Mouse (Mus musculus) hindbrain, postnatal 0 days (tissue): ENCODE data around the gene Camkmt. TPM values are rescaled to one million over a fixed set of nuclear protein-coding genes. Genes with fewer than 3 reads are reported as not detected.
A peak's percentile ranks its signal among the peaks of the same experiment; 100 is the strongest.

Experiments
- ATAC-seq: fragments of 200-750 bp; cut with Nextera tagmentation; 2 replicates; pipeline ENCODE4 v1.8.0; 2017; ENCODE audit warnings: mild to moderate bottlenecking, moderate TSS enrichment, moderate library complexity
- DNase-seq: peaks from one replicate; pipeline ENCODE4 v3.0.0-alpha.2; 2015; ENCODE audit warnings: low spot score
- H3K27ac ChIP-seq: fragments of 300-500 bp; sonication (generic); 2 replicates; pipeline ENCODE4 v1.5.1; 2014; ENCODE audit warnings: mild to moderate bottlenecking
- H3K27me3 ChIP-seq: fragments of 300-500 bp; sonication (generic); 2 replicates; pipeline ENCODE4 v1.6.1; 2014; ENCODE audit warnings: low read length, mixed read lengths; ENCODE audit not compliant: insufficient read depth
- H3K36me3 ChIP-seq: fragments of 300-500 bp; sonication (generic); 2 replicates; pipeline ENCODE4 v1.6.1; 2014; ENCODE audit warnings: low read length, mixed read lengths; ENCODE audit not compliant: insufficient read depth
- H3K4me1 ChIP-seq: fragments of 300-500 bp; sonication (generic); 2 replicates; pipeline ENCODE4 v1.6.1; 2014; ENCODE audit warnings: antibody characterized with exemption, low read length, mixed read lengths; ENCODE audit not compliant: insufficient read depth
- H3K4me2 ChIP-seq: fragments of 300-500 bp; sonication (generic); 2 replicates; pipeline ENCODE4 v1.6.1; 2014; ENCODE audit warnings: low read depth, mild to moderate bottlenecking, low read length, moderate library complexity, mixed read lengths
- H3K4me3 ChIP-seq: fragments of 300-500 bp; sonication (generic); 2 replicates; pipeline ENCODE4 v1.5.1; 2014; ENCODE audit warnings: low read length
- H3K9ac ChIP-seq: fragments of 300-500 bp; sonication (generic); replicated peaks from 2 replicates; pipeline ENCODE4 v1.6.1; 2014; ENCODE audit warnings: mild to moderate bottlenecking, low read length, moderate library complexity, mixed read lengths
- H3K9me3 ChIP-seq: fragments of 300-500 bp; sonication (generic); 2 replicates; pipeline ENCODE4 v1.6.1; 2016; ENCODE audit warnings: low read length, mixed read lengths
- CTCF ChIP-seq: IDR thresholded peaks from 2 replicates; pipeline ENCODE4 v1.5.1; 2016; ENCODE audit warnings: antibody characterized with exemption, control low read depth, low read depth
- WGBS: fragments of 180-500 bp; shearing (Covaris S2); extraction: QIAGEN DNeasy Blood & Tissue Kit; methylation state at CpG from one replicate; pipeline ENCODE4 v1.1.7; 2014; 5-methylcytosine and 5-hydroxymethylcytosine counted together
- polyA plus RNA-seq: library from polyadenylated mRNA; unstranded; fragments of >200 nt; fragmentation: Nextera tagmentation; extraction: Ambion mirVana; gene quantifications from 2 replicates; pipeline ENCODE4 v1.2.1, GENCODE M21; 2015
- total RNA-seq: library from RNA; depleted of rRNA; stranded (reverse); fragments of >200 nt; gene quantifications from 2 replicates; pipeline ENCODE4 v1.2.3, GENCODE M21; 2014

Gene Camkmt
- total and polyA plus RNA-seq, 2 experiments from 2014 or later, result 8.4 to 15.9 TPM

- no peak for TF ChIP-seq CTCF
- WGBS, result over 99% methylated on average over 3 of the region's 3 CpGs
Observed at GRCm38 (mm10) chr17:85303686-85304085, 213.3 kb downstream of the Camkmt start.

GRCm38 (mm10) chr17:85308566-85308965 is 218.2 kb downstream of the Camkmt start:
- DNase-seq (peak; percentile 12), ATAC-seq (no peak)
- Histone ChIP-seq H3K4me2 (no peak overlapping the region), H3K36me3 (no peaks in the 10 kb centered on the region), H3K27ac (no peak overlapping the region), H3K9me3 (0 out of 2 replicates have a peak, but pooled peaks cover under 1% of the 10 kb centered on the region), H3K4me1 (no peaks in the 10 kb centered on the region), H3K4me3 (no peak overlapping the region), H3K27me3 (no peaks in the 10 kb centered on the region), H3K9ac (no peak overlapping the region)
- no peak for TF ChIP-seq CTCF
- 63% methylated on average over 7 of the region's 7 CpGs for WGBS

More at GRCm38 (mm10) chr17:85303686-85304085, 213.3 kb downstream of the Camkmt start:
- no peak overlapping the region for H3K9ac ChIP-seq
- no peaks in the 10 kb centered on the region for H3K27me3 ChIP-seq
- H3K4me1 ChIP-seq, result no peaks in the 10 kb centered on the region
- H3K27ac ChIP-seq, result no peak overlapping the region
- H3K36me3 ChIP-seq, result no peaks in the 10 kb centered on the region
- no peak overlapping the region for H3K4me3 ChIP-seq
- ATAC-seq (no peak), DNase-seq (peak; percentile 69)
- 0 out of 2 replicates have a peak, but pooled peaks cover 3% of the 10 kb centered on the region for H3K9me3 ChIP-seq
- no peak overlapping the region for H3K4me2 ChIP-seq

DNA sequence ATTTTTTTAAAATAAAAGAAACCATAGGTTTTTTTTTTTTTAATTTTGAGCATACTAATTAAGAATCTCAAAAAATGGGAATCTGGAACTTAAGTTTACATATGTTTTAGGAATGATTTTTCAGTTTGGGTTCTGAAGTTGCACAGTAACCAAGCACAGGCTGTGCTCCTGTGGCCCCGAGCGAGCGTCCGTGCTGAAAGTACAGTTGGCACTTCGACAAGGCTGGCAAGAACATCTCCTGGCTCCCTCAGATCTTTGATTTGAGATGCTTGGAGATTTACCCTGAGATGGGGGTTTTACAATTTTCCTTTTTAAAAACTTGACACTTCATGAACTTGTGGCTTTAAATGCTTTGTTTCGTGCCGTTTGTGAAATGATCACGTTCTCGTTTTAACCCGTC is 218.7 kb downstream of the Camkmt start:
- Histone ChIP-seq H3K4me3 (no peak overlapping the region), H3K9me3 (no peaks in the 10 kb centered on the region), H3K36me3 (no peaks in the 10 kb centered on the region), H3K4me2 (no peak overlapping the region), H3K27ac (no peak overlapping the region), H3K9ac (no peak overlapping the region), H3K4me1 (no peaks in the 10 kb centered on the region), H3K27me3 (no peaks in the 10 kb centered on the region)
- peak; percentile 18 for DNase-seq
- WGBS, result 70% methylated on average over 10 of the region's 10 CpGs
- no peak for TF ChIP-seq CTCF
- ATAC-seq, result no peak

DNA sequence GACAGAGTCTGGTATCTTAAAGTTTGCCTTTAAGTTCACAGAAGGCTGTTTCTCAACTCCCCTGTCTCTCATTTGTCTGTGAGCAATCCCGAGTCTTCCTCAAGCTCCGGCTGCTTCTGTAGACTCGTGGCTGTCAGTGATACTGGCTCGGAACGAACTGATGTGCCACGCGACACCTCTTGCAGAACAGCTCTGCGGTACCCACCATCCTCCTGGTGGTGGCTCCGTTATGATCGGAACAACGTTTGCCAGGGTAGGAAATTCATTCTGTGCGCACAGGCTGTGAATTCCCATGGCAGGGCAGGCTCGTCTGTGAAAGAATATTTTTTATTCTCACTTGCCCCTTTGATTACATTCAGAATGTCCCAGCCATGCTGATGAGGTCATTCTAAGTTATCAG is 221.0 kb downstream of the Camkmt start:
- Histone ChIP-seq H3K4me3 (no peak overlapping the region), H3K4me2 (0 out of 2 replicates have a peak overlapping the region, but pooled peaks have one; percentile 14), H3K27me3 (no peaks in the 10 kb centered on the region), H3K27ac (no peak overlapping the region), H3K4me1 (no peaks in the 10 kb centered on the region), H3K9me3 (no peaks in the 10 kb centered on the region), H3K36me3 (no peaks in the 10 kb centered on the region), H3K9ac (no peak overlapping the region)
- DNase-seq, result peak; percentile 59
- peak; percentile 59; the same call in 1 of the 2 replicates for ATAC-seq
- TF ChIP-seq CTCF, result peak; percentile 55
- WGBS, result 61% methylated on average over 13 of the region's 13 CpGs

- DNase-seq, result no peak
- TF ChIP-seq CTCF, result no peak
- no peaks in the 10 kb centered on the region for H3K36me3 ChIP-seq
- H3K4me1 ChIP-seq, result no peaks in the 10 kb centered on the region
- no peaks in the 10 kb centered on the region for H3K27me3 ChIP-seq
- H3K27ac ChIP-seq, result no peak overlapping the region
- no peak overlapping the region for H3K9ac ChIP-seq
- H3K4me2 ChIP-seq, result no peak overlapping the region
- no peak for ATAC-seq
- WGBS, result 74% methylated on average over 10 of the region's 10 CpGs
- no peaks in the 10 kb centered on the region for H3K9me3 ChIP-seq
- no peak overlapping the region for H3K4me3 ChIP-seq
Observed at GRCm38 (mm10) chr17:85318401-85318800, 228.0 kb downstream of the Camkmt start.

- Histone ChIP-seq H3K27me3 (no peaks in the 10 kb centered on the region), H3K4me3 (no peak overlapping the region), H3K9me3 (no peaks in the 10 kb centered on the region), H3K4me1 (no peaks in the 10 kb centered on the region), H3K9ac (no peak overlapping the region), H3K36me3 (no peaks in the 10 kb centered on the region), H3K27ac (no peak overlapping the region), H3K4me2 (no peak overlapping the region)
- no peak for TF ChIP-seq CTCF
- ATAC-seq, result no peak
- DNase-seq, result no peak
- 68% methylated on average over 8 of the region's 8 CpGs for WGBS
Observed at GRCm38 (mm10) chr17:85319779-85320300, 229.5 kb downstream of the Camkmt start.

DNA sequence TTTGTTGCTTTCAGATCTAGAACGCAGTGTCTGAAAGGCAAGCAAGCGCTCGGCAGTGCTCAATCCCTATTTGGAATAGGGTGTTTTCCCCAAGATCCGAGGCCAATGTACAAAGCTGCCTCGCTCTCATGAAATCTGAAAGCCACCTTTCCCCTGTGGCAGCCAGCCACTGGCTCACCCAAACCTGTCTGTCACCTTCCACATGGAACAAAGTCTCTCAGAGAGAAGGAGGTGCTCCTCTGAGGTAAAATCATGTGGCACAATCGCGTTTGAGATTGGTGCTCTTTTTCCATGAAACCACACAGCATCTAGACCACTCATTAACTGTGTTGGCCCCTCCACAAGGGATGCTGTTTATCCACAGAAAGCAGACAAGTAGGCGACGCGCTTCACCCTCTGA is 238.5 kb downstream of the Camkmt start:
- Histone ChIP-seq H3K9me3 (no peaks in the 10 kb centered on the region), H3K9ac (no peak overlapping the region), H3K4me2 (no peak overlapping the region), H3K27ac (no peak overlapping the region), H3K4me3 (no peak overlapping the region), H3K27me3 (no peaks in the 10 kb centered on the region), H3K4me1 (no peaks in the 10 kb centered on the region), H3K36me3 (no peaks in the 10 kb centered on the region)
- TF ChIP-seq CTCF, result no peak
- no peak for ATAC-seq
- no peak for DNase-seq
- 91% methylated on average over 10 of the region's 10 CpGs for WGBS
